Mouse (Mus musculus): ENCODE results near the gene Hdc.

Hdc gene

GRCm38 (mm10) chr2:126553291-126553639, 65.8 kb downstream of the Hdc start:
- no peak for DNase-seq (ENCODE audit: low read depth in 2 of 2, low spot score in 2 of 2)

- DNase-seq (ENCODE audit: low read depth in 2 of 2, low spot score in 2 of 2) = peak in 1 of 2 experiments; percentile 10
Measured at GRCm38 (mm10) chr2:126552357-126553290, 66.5 kb downstream of the Hdc start, which contains the start of gene Slc27a2. Slc27a2 (plus strand) TSS chr2:126552407.

GRCm38 (mm10) chr2:126551896-126552295, 67.2 kb downstream of the Hdc start:
- DNase-seq (ENCODE audit: low read depth in 2 of 2, low spot score in 2 of 2) = no peak

- no peak for DNase-seq (ENCODE audit: low read depth in 2 of 2, low spot score in 2 of 2)
Measured at GRCm38 (mm10) chr2:126551244-126551890, 67.7 kb downstream of the Hdc start.

GRCm38 (mm10) chr2:126549681-126550080, 69.4 kb downstream of the Hdc start:
- no peak for DNase-seq (ENCODE audit: low read depth in 2 of 2, low spot score in 2 of 2)

GRCm38 (mm10) chr2:126546392-126546791, 72.7 kb downstream of the Hdc start:
- DNase-seq (ENCODE audit: low read depth in 2 of 2, low spot score in 2 of 2) = no peak

- no peak for DNase-seq (ENCODE audit: low read depth in 2 of 2, low spot score in 2 of 2)
Measured at GRCm38 (mm10) chr2:126545297-126545696, 73.8 kb downstream of the Hdc start.
